25 mouse cellular contexts compared by ENCODE assay signal in the genomic region with DNA sequence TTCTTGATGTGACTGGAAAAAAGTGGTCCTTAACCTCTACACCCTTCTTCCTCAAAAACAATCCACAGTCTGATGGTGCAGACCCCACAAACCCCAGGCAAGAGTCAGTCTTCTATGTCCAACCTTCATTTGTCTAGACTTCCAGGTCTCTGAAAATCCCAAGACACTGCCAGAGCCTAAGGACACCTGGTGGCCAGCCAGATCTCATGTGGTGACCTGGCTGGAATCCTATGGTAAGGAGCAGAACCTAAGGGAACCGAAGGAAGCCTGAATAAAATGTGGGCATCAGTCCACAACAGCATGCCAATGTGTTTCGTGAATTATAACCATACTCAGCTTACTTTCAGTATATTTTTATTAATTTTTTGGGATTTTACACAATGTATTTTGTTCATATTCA. TPM values are rescaled to one million over a fixed set of nuclear protein-coding genes. Genes with fewer than 3 reads are reported as not detected.
DNase-seq lines count a peak whose midpoint lies in the region; ATAC-seq and TF ChIP-seq lines count a peak whose summit lies in the region.
"Had no signal": no experiment of that assay in that cellular context is flagged by ENCODE, and none has a peak within 500 bp of the region (broad histone marks: within the 10 kb centered on the region; RNA-seq: fewer than 3 reads in every experiment).

No protein-coding gene starts in this region.

- WGBS in kidney, postnatal 0 days, result 92% methylated on average over 2 of the region's 2 CpGs
- WGBS in embryonic facial prominence, embryonic 10.5 days, result 93% methylated on average over 2 of the region's 2 CpGs

- H3K4me1 ChIP-seq in kidney, postnatal 0 days (replicated peaks; ENCODE audit: insufficient read depth, low read length), result no peaks in the 10 kb centered on the region
- H3K4me1 ChIP-seq in embryonic facial prominence, embryonic 10.5 days, result peaks cover 27% of the 10 kb centered on the region
- H3K4me1 ChIP-seq: forebrain, embryonic 12.5 days; forebrain, embryonic 15.5 days; heart, embryonic 10.5 days; hindbrain, embryonic 12.5 days; hindbrain, embryonic 15.5 days had no signal

- H3K36me3 ChIP-seq in kidney, postnatal 0 days (ENCODE audit: insufficient read depth, low read length), result no peaks in the 10 kb centered on the region
- H3K36me3 ChIP-seq in embryonic facial prominence, embryonic 10.5 days (replicated peaks), result no peaks in the 10 kb centered on the region
- H3K36me3 ChIP-seq: embryonic facial prominence, embryonic 13.5 days; forebrain, embryonic 12.5 days; forebrain, embryonic 15.5 days; G1E; heart, embryonic 10.5 days; hindbrain, embryonic 12.5 days; hindbrain, embryonic 15.5 days had no signal

- H3K9ac ChIP-seq in kidney, postnatal 0 days (ENCODE audit: low read depth, low read length), result no peak overlapping the region
- H3K9ac ChIP-seq: embryonic facial prominence, embryonic 13.5 days; forebrain, embryonic 12.5 days; forebrain, embryonic 15.5 days; hindbrain, embryonic 12.5 days; hindbrain, embryonic 15.5 days had no signal

- no peak overlapping the region for H3K4me3 ChIP-seq in kidney, postnatal 0 days (replicated peaks; ENCODE audit: low read depth, low read length)
- H3K4me3 ChIP-seq in embryonic facial prominence, embryonic 10.5 days, result no peak overlapping the region
- H3K4me3 ChIP-seq: embryonic facial prominence, embryonic 13.5 days; erythroblast, embryonic 14.5 days; forebrain, embryonic 12.5 days; forebrain, embryonic 15.5 days; heart, adult 2 months; heart, embryonic 10.5 days; hindbrain, embryonic 12.5 days; hindbrain, embryonic 15.5 days had no signal

- ATAC-seq in kidney, postnatal 0 days (replicated peaks; ENCODE audit: low FRiP score, low read depth), result no peak
- ATAC-seq: forebrain, embryonic 15.5 days; intestine, postnatal 0 days; Patski had no signal

- H3K9me3 ChIP-seq in kidney, postnatal 0 days (replicated peaks; ENCODE audit: low read length), result no peaks in the 10 kb centered on the region
- no peaks in the 10 kb centered on the region for H3K9me3 ChIP-seq in embryonic facial prominence, embryonic 10.5 days
- H3K9me3 ChIP-seq: embryonic facial prominence, embryonic 13.5 days; forebrain, embryonic 12.5 days; forebrain, embryonic 15.5 days; G1E; heart, embryonic 10.5 days; hindbrain, embryonic 15.5 days had no signal

- no peak overlapping the region for H3K27ac ChIP-seq in kidney, postnatal 0 days
- H3K27ac ChIP-seq in embryonic facial prominence, embryonic 10.5 days (replicated peaks), result no peak overlapping the region
- H3K27ac ChIP-seq: embryonic facial prominence, embryonic 13.5 days; forebrain, embryonic 12.5 days; forebrain, embryonic 15.5 days; heart, adult 2 months; heart, embryonic 10.5 days; hindbrain, embryonic 12.5 days; hindbrain, embryonic 15.5 days had no signal

- peak; percentile 26 for DNase-seq in cerebellum, adult 11-12 months
- no peak for DNase-seq in cerebellum, adult 8-10 months
- no peak for DNase-seq in kidney, postnatal 0 days (ENCODE audit: low spot score)
- no peak for DNase-seq in kidney, adult 11 months
- peak; percentile 57 to 64 for DNase-seq in cerebellum, postnatal 10 days
- peak; percentile 49 to 55 for DNase-seq in cerebellum, postnatal 36 days
- DNase-seq in embryonic facial prominence, embryonic 10.5 days (ENCODE audit: low spot score), result no peak
- DNase-seq in lung, postnatal 10 days, result no peak
- DNase-seq: adrenal gland, postnatal 10 days; adrenal gland, postnatal 36 days; B cell, adult 2 months; gastrocnemius, postnatal 25 days; heart, adult 2 months; kidney, adult 8-10 months had no signal

- TF ChIP-seq CTCF in kidney, postnatal 0 days (IDR thresholded peaks at IDR 0.05; ENCODE audit: low read depth), result 0 out of 2 replicates have a peak, but pooled peaks have one; percentile 2

- no peak overlapping the region for H3K4me2 ChIP-seq in kidney, postnatal 0 days (ENCODE audit: low read length)
- H3K4me2 ChIP-seq: embryonic facial prominence, embryonic 13.5 days; forebrain, embryonic 12.5 days; forebrain, embryonic 15.5 days; hindbrain, embryonic 12.5 days; hindbrain, embryonic 15.5 days had no signal

- H3K27me3 ChIP-seq in kidney, postnatal 0 days (ENCODE audit: insufficient read depth, low read length), result no peaks in the 10 kb centered on the region
- H3K27me3 ChIP-seq in embryonic facial prominence, embryonic 10.5 days (replicated peaks; ENCODE audit: low read depth, poor library complexity, severe bottlenecking), result no peaks in the 10 kb centered on the region
- H3K27me3 ChIP-seq: embryonic facial prominence, embryonic 13.5 days; forebrain, embryonic 15.5 days; hindbrain, embryonic 12.5 days; hindbrain, embryonic 15.5 days had no signal

RNA-seq across cellular contexts. Expression of a gene that starts 15.2 kb away (rescaled TPM):
- polyA plus RNA-seq in kidney, postnatal 0 days (2015; fragmentation: Nextera tagmentation; extraction: Ambion mirVana), result 0.14 and 0.33 TPM in 2 replicates
- 0.06 and 0.15 TPM in 2 replicates for polyA plus RNA-seq in embryonic facial prominence, embryonic 10.5 days (2016; fragmentation: Nextera tagmentation; extraction: Ambion mirVana)
- polyA plus RNA-seq: erythroblast, embryonic 14.5 days; G1E; heart, embryonic 14.5 days had no signal

RNA-seq across cellular contexts. Expression of a gene that starts 31.4 kb away (rescaled TPM):
- 106 and 117 TPM in 2 replicates for polyA plus RNA-seq in kidney, postnatal 0 days (2015; fragmentation: Nextera tagmentation; extraction: Ambion mirVana)
- polyA plus RNA-seq in embryonic facial prominence, embryonic 10.5 days (2016; fragmentation: Nextera tagmentation; extraction: Ambion mirVana), result 86.2 and 87.5 TPM in 2 replicates

Comparison
In these comparisons a context has a peak if more than half of its experiments do, and no peak if none do; other contexts are left out.
1. DNase-seq: peak in cerebellum, adult 11-12 months (single experiment), cerebellum, postnatal 10 days (2 of 2) and cerebellum, postnatal 36 days (2 of 2); none in cerebellum, adult 8-10 months (single experiment), kidney, postnatal 0 days (single experiment), kidney, adult 11 months (single experiment), embryonic facial prominence, embryonic 10.5 days (single experiment) and lung, postnatal 10 days (single experiment).